Mouse (Mus musculus) stomach, embryonic 15.5 days (tissue): Measurements from ENCODE around the gene Rgs6. TPM values are rescaled to one million over a fixed set of nuclear protein-coding genes. Genes with fewer than 3 reads are reported as not detected.

Experiments used
- ATAC-seq: fragments of 200-750 bp; cut with Nextera tagmentation; 2 replicates; pipeline ENCODE4 v1.8.0; 2017; ENCODE audit warnings: low read depth, moderate number of reproducible peaks, moderate TSS enrichment; ENCODE audit not compliant: insufficient read depth, low FRiP score
- H3K27ac ChIP-seq: fragments of 300-500 bp; sonication (generic); 2 replicates; pipeline ENCODE4 v1.5.1; 2015; ENCODE audit warnings: mild to moderate bottlenecking, inconsistent platforms
- H3K27me3 ChIP-seq: fragments of 300-500 bp; sonication (generic); replicated peaks from 2 replicates; pipeline ENCODE4 v1.6.1; 2015; ENCODE audit warnings: inconsistent platforms
- H3K36me3 ChIP-seq: fragments of 300-500 bp; sonication (generic); 2 replicates; pipeline ENCODE4 v1.6.1; 2015; ENCODE audit warnings: inconsistent platforms
- H3K4me1 ChIP-seq: fragments of 300-500 bp; sonication (generic); 2 replicates; pipeline ENCODE4 v1.6.1; 2015; ENCODE audit warnings: inconsistent platforms
- H3K4me2 ChIP-seq: fragments of 300-500 bp; sonication (generic); 2 replicates; pipeline ENCODE4 v1.6.1; 2015; ENCODE audit warnings: mild to moderate bottlenecking, inconsistent platforms
- H3K4me3 ChIP-seq: fragments of 300-500 bp; sonication (generic); replicated peaks from 2 replicates; pipeline ENCODE4 v1.5.1; 2015; ENCODE audit warnings: inconsistent platforms
- H3K9ac ChIP-seq: fragments of 300-500 bp; sonication (generic); 2 replicates; pipeline ENCODE4 v1.6.1; 2015; ENCODE audit warnings: inconsistent platforms
- H3K9me3 ChIP-seq: fragments of 300-500 bp; sonication (generic); 2 replicates; pipeline ENCODE4 v1.6.1; 2016; ENCODE audit warnings: inconsistent platforms
- WGBS: fragments of 180-500 bp; shearing (Covaris S2); methylation state at CpG from one replicate; pipeline ENCODE4 v1.1.7; 2015; 5-methylcytosine and 5-hydroxymethylcytosine counted together
- polyA plus RNA-seq: library from polyadenylated mRNA; unstranded; fragments of >200 nt; fragmentation: Nextera tagmentation; extraction: Ambion mirVana; gene quantifications from 2 replicates; pipeline ENCODE4 v1.2.1, GENCODE M21; 2015

The Rgs6 gene
- polyA plus RNA-seq, 1 experiment from 2014 or later, result 2.0 TPM

DNA sequence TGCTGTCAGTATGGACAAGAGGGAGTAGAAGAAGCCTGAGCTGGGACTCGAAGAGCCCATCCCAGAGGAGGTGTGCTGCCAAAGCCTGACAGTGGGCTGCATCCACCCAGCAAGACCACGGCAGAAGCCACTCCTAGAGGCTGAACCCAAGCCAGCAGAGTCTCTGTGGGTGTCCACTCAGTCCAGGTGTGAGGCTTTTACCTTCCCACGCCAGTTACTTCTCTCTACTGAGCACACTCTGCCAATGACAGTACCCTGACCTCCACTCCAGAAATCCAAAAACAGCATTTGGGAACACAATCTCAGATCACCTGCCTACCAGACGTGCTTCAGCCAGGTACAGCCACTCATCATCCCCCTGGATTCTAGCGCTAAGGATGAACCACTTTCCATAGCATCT is 619.4 kb downstream of the Rgs6 start:
- WGBS, result 75% methylated on average over 5 of the region's 5 CpGs
- Histone ChIP-seq H3K4me2 (no peak overlapping the region), H3K36me3 (no peaks in the 10 kb centered on the region), H3K9me3 (no peaks in the 10 kb centered on the region), H3K27me3 (no peaks in the 10 kb centered on the region), H3K4me1 (peaks cover 6% of the 10 kb centered on the region; the same call in 1 of the 2 replicates), H3K9ac (no peak overlapping the region), H3K4me3 (no peak overlapping the region), H3K27ac (no peak overlapping the region)
- ATAC-seq, result no peak

DNA sequence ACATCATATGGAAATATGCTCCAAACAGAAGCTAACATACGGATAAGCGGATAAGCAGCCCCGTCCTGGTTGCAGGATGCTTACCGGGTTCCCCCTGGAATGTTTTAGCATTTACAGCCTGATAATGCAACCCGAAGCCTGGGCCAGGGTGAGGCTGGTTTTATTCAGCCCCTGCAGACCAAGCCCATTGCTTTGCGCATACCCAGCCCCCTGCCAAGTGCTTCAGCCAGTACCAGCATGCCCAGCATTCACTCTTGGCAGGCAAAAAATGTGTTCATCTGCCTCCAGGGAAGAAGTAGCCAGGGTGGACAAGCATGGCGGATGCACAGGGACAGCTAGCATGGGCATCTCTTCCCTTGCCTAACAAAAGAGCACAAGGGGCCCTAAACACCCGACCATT is 619.9 kb downstream of the Rgs6 start:
- no peaks in the 10 kb centered on the region for H3K9me3 ChIP-seq
- peaks cover 6% of the 10 kb centered on the region; the same call in 1 of the 2 replicates for H3K4me1 ChIP-seq
- H3K4me2 ChIP-seq, result no peak overlapping the region
- H3K36me3 ChIP-seq, result no peaks in the 10 kb centered on the region
- no peak overlapping the region for H3K4me3 ChIP-seq
- ATAC-seq, result no peak
- H3K9ac ChIP-seq, result no peak overlapping the region
- 65% methylated on average over 8 of the region's 8 CpGs for WGBS
- no peaks in the 10 kb centered on the region for H3K27me3 ChIP-seq
- H3K27ac ChIP-seq, result no peak overlapping the region

DNA sequence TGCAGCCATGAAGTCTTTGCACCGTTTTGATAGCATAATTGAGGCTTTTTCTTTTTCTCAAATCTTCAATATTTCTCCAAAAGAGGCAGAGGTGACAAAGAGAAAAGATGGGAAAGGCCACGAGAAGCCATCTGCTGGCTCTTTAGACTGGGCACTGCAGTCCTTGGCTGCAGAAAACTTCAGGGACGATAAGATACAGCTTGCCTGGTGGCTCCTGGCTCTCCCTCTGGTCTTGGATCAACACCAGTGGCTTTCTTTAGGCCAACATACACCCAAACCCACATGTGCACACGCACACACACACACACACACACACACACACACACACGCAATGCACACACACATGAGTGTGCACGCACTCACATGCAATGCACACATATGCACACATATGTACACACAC is 620.7 kb downstream of the Rgs6 start:
- H3K27ac ChIP-seq, result no peak overlapping the region
- H3K27me3 ChIP-seq, result no peaks in the 10 kb centered on the region
- no peak overlapping the region for H3K4me2 ChIP-seq
- H3K4me3 ChIP-seq, result no peak overlapping the region
- H3K9ac ChIP-seq, result no peak overlapping the region
- WGBS, result 61% methylated on average over 6 of the region's 6 CpGs
- no peaks in the 10 kb centered on the region for H3K9me3 ChIP-seq
- peaks cover 6% of the 10 kb centered on the region; the same call in 1 of the 2 replicates for H3K4me1 ChIP-seq
- ATAC-seq, result no peak
- H3K36me3 ChIP-seq, result no peaks in the 10 kb centered on the region

DNA sequence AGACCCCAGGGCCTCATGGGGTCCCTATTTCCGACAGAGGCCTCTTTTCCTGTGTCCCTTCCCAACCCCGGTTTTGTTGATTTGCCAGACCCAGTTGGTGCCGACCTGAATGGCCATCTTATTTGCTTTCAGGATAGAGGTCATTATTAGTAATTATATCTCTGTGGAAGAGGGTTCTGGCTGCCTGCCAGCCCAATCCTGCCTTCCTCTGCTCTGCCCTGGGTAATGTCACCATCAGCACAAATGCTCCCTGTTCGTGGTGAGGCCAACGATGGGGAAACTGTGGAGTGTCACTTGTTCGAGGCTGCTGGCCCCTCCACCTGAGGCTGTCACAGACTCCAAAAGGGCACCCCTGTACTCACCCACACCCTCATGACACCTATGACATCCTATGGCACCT is 621.4 kb downstream of the Rgs6 start:
- whole genome bisulfite sequencing, result 33% methylated on average over 6 of the region's 6 CpGs
- no peak overlapping the region for H3K4me3 ChIP-seq
- no peaks in the 10 kb centered on the region for H3K9me3 ChIP-seq
- H3K27ac ChIP-seq, result no peak overlapping the region
- H3K36me3 ChIP-seq, result no peaks in the 10 kb centered on the region
- H3K4me2 ChIP-seq, result no peak overlapping the region
- ATAC-seq, result no peak
- peaks cover 6% of the 10 kb centered on the region; the same call in 1 of the 2 replicates for H3K4me1 ChIP-seq
- H3K9ac ChIP-seq, result no peak overlapping the region
- H3K27me3 ChIP-seq, result no peaks in the 10 kb centered on the region

DNA sequence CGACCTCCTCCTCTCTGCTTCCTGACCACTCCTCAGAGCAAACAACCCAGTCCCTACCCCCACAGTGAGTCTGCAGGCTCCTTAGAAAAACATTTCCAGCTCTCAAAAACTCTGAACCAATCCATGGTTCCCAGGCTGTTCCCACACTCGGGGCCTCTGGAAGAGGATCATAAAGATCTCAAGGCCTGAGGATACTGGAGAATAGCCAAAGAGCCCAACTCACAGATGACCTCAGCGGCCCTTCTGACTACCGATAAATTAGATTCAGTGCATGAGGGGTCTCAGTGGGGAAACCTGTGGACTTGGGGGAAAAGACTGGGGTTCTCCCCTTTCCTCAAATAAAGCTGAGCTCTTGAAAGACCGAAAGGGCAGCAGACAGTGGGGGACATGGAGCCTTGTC is 622.2 kb downstream of the Rgs6 start:
- WGBS, result 59% methylated on average over 5 of the region's 5 CpGs
- H3K27ac ChIP-seq, result no peak overlapping the region
- H3K4me1 ChIP-seq, result peaks cover 6% of the 10 kb centered on the region; the same call in 1 of the 2 replicates
- no peaks in the 10 kb centered on the region for H3K9me3 ChIP-seq
- no peaks in the 10 kb centered on the region for H3K36me3 ChIP-seq
- ATAC-seq, result no peak
- H3K4me3 ChIP-seq, result no peak overlapping the region
- H3K9ac ChIP-seq, result no peak overlapping the region
- no peak overlapping the region for H3K4me2 ChIP-seq
- H3K27me3 ChIP-seq, result no peaks in the 10 kb centered on the region

DNA sequence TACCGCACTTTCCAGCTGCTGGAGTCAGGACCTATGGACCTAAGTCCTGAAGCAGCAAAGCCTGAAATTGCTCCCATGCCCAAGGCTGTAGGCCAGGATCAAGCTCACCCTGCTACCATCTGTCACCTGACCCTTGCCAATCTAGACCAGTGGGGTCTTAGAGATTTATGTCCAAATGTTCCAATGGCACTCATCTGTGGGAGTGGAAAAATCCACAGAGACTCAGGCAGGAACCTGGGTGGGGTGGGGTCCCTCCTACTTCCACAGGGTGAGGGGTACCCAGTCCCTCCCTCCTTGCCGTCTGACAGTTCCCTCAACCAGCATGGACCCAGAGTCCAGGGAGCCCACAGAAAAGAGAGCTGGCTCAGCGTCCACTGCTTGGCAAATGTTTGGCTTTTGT is 622.6 kb downstream of the Rgs6 start:
- Histone ChIP-seq H3K4me3 (no peak overlapping the region), H3K4me1 (peaks cover 6% of the 10 kb centered on the region; the same call in 1 of the 2 replicates), H3K36me3 (no peaks in the 10 kb centered on the region), H3K9me3 (no peaks in the 10 kb centered on the region), H3K4me2 (no peak overlapping the region), H3K27me3 (no peaks in the 10 kb centered on the region), H3K9ac (no peak overlapping the region), H3K27ac (no peak overlapping the region)
- ATAC-seq, result no peak
- 83% methylated on average over 3 of the region's 3 CpGs for WGBS

DNA sequence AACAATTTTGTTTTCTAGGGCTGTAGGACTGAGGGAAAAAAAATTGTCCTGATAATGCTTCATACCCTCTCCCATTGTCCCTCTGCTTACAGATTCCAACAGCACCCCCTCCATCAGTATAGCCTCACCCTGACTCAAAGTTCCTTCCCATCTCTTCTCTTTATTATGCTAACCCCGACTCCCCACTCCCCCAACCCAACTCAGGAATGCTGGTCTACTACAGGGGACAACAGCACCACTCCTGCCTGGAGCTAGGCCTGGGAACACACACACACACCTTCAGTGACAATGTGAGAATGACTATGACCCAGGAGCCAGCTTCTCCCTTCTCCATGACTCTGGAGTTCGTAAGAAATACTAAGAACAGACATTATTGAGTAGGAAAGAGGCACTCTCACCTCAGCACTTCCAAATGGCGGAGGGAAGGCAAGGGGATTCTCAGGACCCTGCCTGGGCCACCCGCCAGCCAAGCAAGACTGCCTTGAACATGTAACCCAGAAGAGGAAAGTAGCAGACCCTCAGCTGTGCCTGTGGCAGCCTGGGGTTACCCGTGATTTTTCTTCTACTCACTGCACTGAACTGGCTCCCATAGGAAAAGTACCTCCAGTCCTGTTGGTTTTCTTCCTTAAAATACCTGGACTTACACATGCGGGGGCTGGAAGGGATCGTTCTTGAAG is 623.2 kb downstream of the Rgs6 start:
- Histone ChIP-seq H3K27me3 (no peaks in the 10 kb centered on the region), H3K9ac (no peak overlapping the region), H3K9me3 (no peaks in the 10 kb centered on the region), H3K4me3 (no peak overlapping the region), H3K36me3 (no peaks in the 10 kb centered on the region), H3K4me1 (peaks cover 6% of the 10 kb centered on the region; the same call in 1 of the 2 replicates), H3K4me2 (no peak overlapping the region), H3K27ac (no peak overlapping the region)
- WGBS, result 68% methylated on average over 7 of the region's 7 CpGs
- no peak for ATAC-seq
